Mouse (Mus musculus) MEL (cell line): ENCODE measurements at regions not wholly inside any gene's neighbourhood (a gene's known extent, or its start where the extent isn't known, plus 50 kb on each side); places are given as distances from the start of the nearest gene placed in this dataset.

Experiments
- BHLHE40 ChIP-seq: IDR thresholded peaks from 2 replicates; pipeline ENCODE4 v1.6.1; 2012; ENCODE audit warnings: low read depth, mild to moderate bottlenecking, inconsistent platforms, low read length, improper control_type of control experiment, borderline replicate concordance
- CTCF ChIP-seq, 3 experiments: IDR thresholded peaks in 2 of 3; conservative IDR thresholded peaks in 1 of 3; 2 replicates each; pipeline ENCODE4 v1.5.1; 2011 to 2012; ENCODE audit warnings: low read length in 3 of 3, low read depth in 2 of 3, mild to moderate bottlenecking in 2 of 3, improper control_type of control experiment in 1 of 3, inconsistent platforms in 1 of 3, mixed read lengths in 1 of 3, moderate library complexity in 1 of 3; ENCODE audit not compliant: control insufficient read depth in 1 of 3, insufficient read depth in 1 of 3, poor library complexity in 1 of 3, severe bottlenecking in 1 of 3
- MAFK ChIP-seq: IDR thresholded peaks from 2 replicates; pipeline ENCODE4 v1.6.1; 2011; ENCODE audit warnings: low read depth, mild to moderate bottlenecking, low read length, improper control_type of control experiment, borderline replicate concordance

GRCm38 (mm10) chr4:62809048-62809447 lies 156.3 kb upstream of the Zfp618 start:
- TF ChIP-seq CTCF (IDR thresholded peaks at IDR 0.05 in 2 of 3, conservative IDR thresholded peaks at IDR 0.05 in 1 of 3; ENCODE audit: control insufficient read depth in 1 of 3, insufficient read depth in 1 of 3, low read depth in 2 of 3, low read length in 3 of 3, poor library complexity in 1 of 3, severe bottlenecking in 1 of 3) = no peak
- no peak for TF ChIP-seq BHLHE40
- TF ChIP-seq MAFK = no peak
